Comparison of ENCODE assay signal across 11 mouse cellular contexts in genomic region chr12:85145630-85146029, GRCm38 (mm10). TPM values are rescaled to one million over a fixed set of nuclear protein-coding genes. Genes with fewer than 3 reads are reported as not detected.
DNase-seq lines count a peak whose midpoint lies in the region; ATAC-seq lines count a peak whose summit lies in the region.
"Had no signal": no experiment of that assay in that cellular context is flagged by ENCODE, and none has a peak within 500 bp of the region (broad histone marks: within the 10 kb centered on the region; RNA-seq: fewer than 3 reads in every experiment).

No protein-coding gene starts in this region.

- no peak overlapping the region for H3K4me3 ChIP-seq in heart, embryonic 12.5 days
- no peak overlapping the region for H3K4me3 ChIP-seq in neural tube, embryonic 15.5 days (replicated peaks)
- H3K4me3 ChIP-seq in hindbrain, embryonic 16.5 days (ENCODE audit: low read length): no peak overlapping the region
- H3K4me3 ChIP-seq in stomach, embryonic 15.5 days (replicated peaks): no peak overlapping the region
- H3K4me3 ChIP-seq: embryonic facial prominence, embryonic 13.5 days had no signal

- no peak overlapping the region for H3K4me2 ChIP-seq in heart, embryonic 12.5 days
- no peak overlapping the region for H3K4me2 ChIP-seq in neural tube, embryonic 15.5 days
- H3K4me2 ChIP-seq in hindbrain, embryonic 16.5 days (ENCODE audit: low read length): no peak overlapping the region
- no peak overlapping the region for H3K4me2 ChIP-seq in stomach, embryonic 15.5 days
- H3K4me2 ChIP-seq: embryonic facial prominence, embryonic 13.5 days had no signal

- H3K36me3 ChIP-seq in heart, embryonic 12.5 days: no peaks in the 10 kb centered on the region
- peaks cover 23% of the 10 kb centered on the region for H3K36me3 ChIP-seq in neural tube, embryonic 15.5 days
- H3K36me3 ChIP-seq in hindbrain, embryonic 16.5 days (ENCODE audit: control insufficient read depth, insufficient read depth, low read length): peaks cover 7% of the 10 kb centered on the region; the same call in 1 of the 2 replicates
- H3K36me3 ChIP-seq in stomach, embryonic 15.5 days: no peaks in the 10 kb centered on the region
- H3K36me3 ChIP-seq: embryonic facial prominence, embryonic 13.5 days had no signal

- peaks cover 21% of the 10 kb centered on the region for H3K27me3 ChIP-seq in heart, embryonic 12.5 days (replicated peaks)
- no peaks in the 10 kb centered on the region for H3K27me3 ChIP-seq in neural tube, embryonic 15.5 days (replicated peaks)
- no peaks in the 10 kb centered on the region for H3K27me3 ChIP-seq in hindbrain, embryonic 16.5 days (replicated peaks; ENCODE audit: control insufficient read depth, insufficient read depth, low read length)
- H3K27me3 ChIP-seq in stomach, embryonic 15.5 days (replicated peaks): no peaks in the 10 kb centered on the region

- no peak for ATAC-seq in heart, embryonic 12.5 days (ENCODE audit: insufficient number of reproducible peaks, low FRiP score)
- 0 out of 2 replicates have a peak, but pooled peaks have one; percentile 18 for ATAC-seq in neural tube, embryonic 15.5 days (ENCODE audit: low FRiP score)
- peak; percentile 46; the same call in 1 of the 2 replicates for ATAC-seq in hindbrain, embryonic 16.5 days
- ATAC-seq in stomach, embryonic 15.5 days (ENCODE audit: insufficient read depth, low FRiP score, low read depth): 0 out of 2 replicates have a peak, but pooled peaks have one; percentile 48
- ATAC-seq in erythroid progenitor cell, adult 5-6 weeks (replicated peaks; ENCODE audit: low FRiP score, poor library complexity, severe bottlenecking): no peak

- H3K27ac ChIP-seq in heart, embryonic 12.5 days (ENCODE audit: poor library complexity, severe bottlenecking): no peak overlapping the region
- H3K27ac ChIP-seq in neural tube, embryonic 15.5 days (replicated peaks): no peak overlapping the region
- no peak overlapping the region for H3K27ac ChIP-seq in hindbrain, embryonic 16.5 days (ENCODE audit: low read depth, low read length)
- H3K27ac ChIP-seq in stomach, embryonic 15.5 days: peak overlapping the region; percentile 9; the same call in 1 of the 2 replicates
- H3K27ac ChIP-seq: embryonic facial prominence, embryonic 13.5 days had no signal

- no peaks in the 10 kb centered on the region for H3K9me3 ChIP-seq in heart, embryonic 12.5 days (replicated peaks)
- H3K9me3 ChIP-seq in neural tube, embryonic 15.5 days (replicated peaks): no peaks in the 10 kb centered on the region
- no peaks in the 10 kb centered on the region for H3K9me3 ChIP-seq in hindbrain, embryonic 16.5 days (ENCODE audit: control insufficient read depth, low read length)
- no peaks in the 10 kb centered on the region for H3K9me3 ChIP-seq in stomach, embryonic 15.5 days
- H3K9me3 ChIP-seq: embryonic facial prominence, embryonic 13.5 days had no signal

- no peak overlapping the region for H3K9ac ChIP-seq in heart, embryonic 12.5 days
- no peak overlapping the region for H3K9ac ChIP-seq in neural tube, embryonic 15.5 days (replicated peaks)
- no peak overlapping the region for H3K9ac ChIP-seq in hindbrain, embryonic 16.5 days (ENCODE audit: low read depth, low read length)
- H3K9ac ChIP-seq in stomach, embryonic 15.5 days: no peak overlapping the region
- H3K9ac ChIP-seq: embryonic facial prominence, embryonic 13.5 days had no signal

- DNase-seq in heart, adult 11 months: peak; percentile 99
- DNase-seq in neural tube, embryonic 10.5 days (ENCODE audit: extremely low spot score, low spot score): no peak
- DNase-seq in embryo, embryonic 9.5 days (ENCODE audit: extremely low spot score): no peak

- 56% methylated on average over 9 of the region's 9 CpGs for WGBS in heart, embryonic 12.5 days
- WGBS in neural tube, embryonic 15.5 days: 66% methylated on average over 9 of the region's 9 CpGs
- WGBS in hindbrain, embryonic 16.5 days: 46% methylated on average over 9 of the region's 9 CpGs
- WGBS in stomach, embryonic 15.5 days: 45% methylated on average over 9 of the region's 9 CpGs

- peaks cover 25% of the 10 kb centered on the region for H3K4me1 ChIP-seq in heart, embryonic 12.5 days (replicated peaks)
- H3K4me1 ChIP-seq in neural tube, embryonic 15.5 days: peaks cover 22% of the 10 kb centered on the region
- peaks cover 11% of the 10 kb centered on the region for H3K4me1 ChIP-seq in hindbrain, embryonic 16.5 days (ENCODE audit: control insufficient read depth, insufficient read depth, low read depth, low read length)
- peaks cover 5% of the 10 kb centered on the region for H3K4me1 ChIP-seq in stomach, embryonic 15.5 days

RNA-seq across cellular contexts. Expression of gene Rps6kl1, which starts 5.4 kb away (rescaled TPM):
- 1.2 and 1.6 TPM in 2 replicates for polyA plus RNA-seq in heart, embryonic 12.5 days (2016; fragmentation: Nextera tagmentation; extraction: Ambion mirVana)
- 31.0 and 37.0 TPM in 2 replicates for polyA plus RNA-seq in neural tube, embryonic 15.5 days (2015; fragmentation: Nextera tagmentation; extraction: Ambion mirVana)
- 39.0 and 39.4 TPM in 2 replicates for polyA plus RNA-seq in hindbrain, embryonic 16.5 days (2015; fragmentation: Nextera tagmentation; extraction: Ambion mirVana)
- 1.7 and 1.8 TPM in 2 replicates for polyA plus RNA-seq in stomach, embryonic 15.5 days (2015; fragmentation: Nextera tagmentation; extraction: Ambion mirVana)
- total RNA-seq in erythroid progenitor cell, adult 5-6 weeks (2015; ENCODE audit: low replicate concordance): not detected in 2 replicates
- not detected in 2 replicates for total RNA-seq in erythroid progenitor cell, adult 5-6 weeks (2017; ENCODE audit: low replicate concordance)
- total RNA-seq: granulocyte monocyte progenitor cell, adult 5-6 weeks; neutrophil, adult 5-6 weeks had no signal

RNA-seq across cellular contexts. Expression of gene Pgf, which starts 32.0 kb away (rescaled TPM):
- polyA plus RNA-seq in heart, embryonic 12.5 days (2016; fragmentation: Nextera tagmentation; extraction: Ambion mirVana): 8.3 TPM in 2 replicates
- polyA plus RNA-seq in neural tube, embryonic 15.5 days (2015; fragmentation: Nextera tagmentation; extraction: Ambion mirVana): 9.5 and 11.1 TPM in 2 replicates
- 11.7 and 13.1 TPM in 2 replicates for polyA plus RNA-seq in hindbrain, embryonic 16.5 days (2015; fragmentation: Nextera tagmentation; extraction: Ambion mirVana)
- 14.7 and 16.0 TPM in 2 replicates for polyA plus RNA-seq in stomach, embryonic 15.5 days (2015; fragmentation: Nextera tagmentation; extraction: Ambion mirVana)
- total RNA-seq in erythroid progenitor cell, adult 5-6 weeks (2015; ENCODE audit: low replicate concordance): not detected in 2 replicates
- total RNA-seq in erythroid progenitor cell, adult 5-6 weeks (2017; ENCODE audit: low replicate concordance): 0.39 TPM in 1 of 2 replicates, not detected in the other
- total RNA-seq: granulocyte monocyte progenitor cell, adult 5-6 weeks; neutrophil, adult 5-6 weeks had no signal

RNA-seq across cellular contexts. Expression of gene Dlst, which starts 35.0 kb away (rescaled TPM):
- polyA plus RNA-seq in heart, embryonic 12.5 days (2016; fragmentation: Nextera tagmentation; extraction: Ambion mirVana): 197 and 203 TPM in 2 replicates
- 117 and 123 TPM in 2 replicates for polyA plus RNA-seq in neural tube, embryonic 15.5 days (2015; fragmentation: Nextera tagmentation; extraction: Ambion mirVana)
- polyA plus RNA-seq in hindbrain, embryonic 16.5 days (2015; fragmentation: Nextera tagmentation; extraction: Ambion mirVana): 122 and 129 TPM in 2 replicates
- 102 and 106 TPM in 2 replicates for polyA plus RNA-seq in stomach, embryonic 15.5 days (2015; fragmentation: Nextera tagmentation; extraction: Ambion mirVana)
- total RNA-seq in erythroid progenitor cell, adult 5-6 weeks (2015; ENCODE audit: low replicate concordance): 106 and 118 TPM in 2 replicates
- total RNA-seq in erythroid progenitor cell, adult 5-6 weeks (2017; ENCODE audit: low replicate concordance): 181 and 293 TPM in 2 replicates

RNA-seq across cellular contexts. Expression of gene Prox2, which starts 35.1 kb away (rescaled TPM):
- 1.1 and 2.8 TPM in 2 replicates for polyA plus RNA-seq in heart, embryonic 12.5 days (2016; fragmentation: Nextera tagmentation; extraction: Ambion mirVana)
- polyA plus RNA-seq in neural tube, embryonic 15.5 days (2015; fragmentation: Nextera tagmentation; extraction: Ambion mirVana): 1.4 and 1.5 TPM in 2 replicates
- 1.2 and 1.6 TPM in 2 replicates for polyA plus RNA-seq in hindbrain, embryonic 16.5 days (2015; fragmentation: Nextera tagmentation; extraction: Ambion mirVana)
- polyA plus RNA-seq in stomach, embryonic 15.5 days (2015; fragmentation: Nextera tagmentation; extraction: Ambion mirVana): 2.9 and 3.0 TPM in 2 replicates
- total RNA-seq in erythroid progenitor cell, adult 5-6 weeks (2015; ENCODE audit: low replicate concordance): 7.5 and 14.1 TPM in 2 replicates
- total RNA-seq in erythroid progenitor cell, adult 5-6 weeks (2017; ENCODE audit: low replicate concordance): 6.0 and 21.6 TPM in 2 replicates

Comparison
In these comparisons a context has a peak if more than half of its experiments do, and no peak if none do; other contexts are left out.
1. ATAC-seq: peak in neural tube, embryonic 15.5 days (single experiment), hindbrain, embryonic 16.5 days (single experiment) and stomach, embryonic 15.5 days (single experiment); none in heart, embryonic 12.5 days (single experiment) and erythroid progenitor cell, adult 5-6 weeks (single experiment).
2. RNA of gene Rps6kl1, which starts 5.4 kb away (polyA plus RNA-seq): 39.0 to 39.4 TPM in hindbrain, embryonic 16.5 days and 31.0 to 37.0 TPM in neural tube, embryonic 15.5 days; 1.7 to 1.8 TPM in stomach, embryonic 15.5 days and 1.2 to 1.6 TPM in heart, embryonic 12.5 days; every median in the first group is over 10 times any median in the second.